Mouse (Mus musculus) midbrain, embryonic 15.5 days (tissue): ENCODE data around the gene Pramel6. TPM values are rescaled to one million over a fixed set of nuclear protein-coding genes. Genes with fewer than 3 reads are reported as not detected.
"Not testable (repeated sequence)": the region's sequence is repeated elsewhere in the genome, so short reads cannot be mapped to it uniquely, and the experiment has no call there.

Experiments used
- ATAC-seq: fragments of 200-750 bp; cut with Nextera tagmentation; replicated peaks from 2 replicates; pipeline ENCODE4 v1.8.0; 2017; ENCODE audit warnings: moderate TSS enrichment
- H3K27ac ChIP-seq: fragments of 300-500 bp; sonication (generic); 2 replicates; pipeline ENCODE4 v1.5.1; 2015; ENCODE audit warnings: mild to moderate bottlenecking, inconsistent platforms
- H3K27me3 ChIP-seq: fragments of 300-500 bp; sonication (generic); replicated peaks from 2 replicates; pipeline ENCODE4 v1.6.1; 2015; ENCODE audit warnings: inconsistent platforms
- H3K36me3 ChIP-seq: fragments of 300-500 bp; sonication (generic); replicated peaks from 2 replicates; pipeline ENCODE4 v1.6.1; 2015; ENCODE audit warnings: inconsistent platforms
- H3K4me1 ChIP-seq: fragments of 300-500 bp; sonication (generic); 2 replicates; pipeline ENCODE4 v1.6.1; 2015; ENCODE audit warnings: inconsistent platforms
- H3K4me2 ChIP-seq: fragments of 300-500 bp; sonication (generic); 2 replicates; pipeline ENCODE4 v1.6.1; 2015; ENCODE audit warnings: inconsistent platforms, mild to moderate bottlenecking, moderate library complexity
- H3K4me3 ChIP-seq: fragments of 300-500 bp; sonication (generic); 2 replicates; pipeline ENCODE4 v1.5.1; 2015; ENCODE audit warnings: mild to moderate bottlenecking, inconsistent platforms
- H3K9ac ChIP-seq: fragments of 300-500 bp; sonication (generic); 2 replicates; pipeline ENCODE4 v1.6.1; 2015; ENCODE audit warnings: mild to moderate bottlenecking, inconsistent platforms
- H3K9me3 ChIP-seq: fragments of 300-500 bp; sonication (generic); 2 replicates; pipeline ENCODE4 v1.6.1; 2016; ENCODE audit warnings: inconsistent platforms
- WGBS: fragments of 180-500 bp; shearing (Covaris S2); methylation state at CpG from one replicate; pipeline ENCODE4 v1.1.7; 2015; ENCODE audit warnings: mixed read lengths; 5-methylcytosine and 5-hydroxymethylcytosine counted together
- polyA plus RNA-seq: library from polyadenylated mRNA; unstranded; fragments of >200 nt; fragmentation: Nextera tagmentation; extraction: Ambion mirVana; gene quantifications from 2 replicates; pipeline ENCODE4 v1.2.1, GENCODE M21; 2015

Pramel6 gene
- polyA plus RNA-seq: not detected in 2 replicates

- no peak within 1 kb of the TSS for H3K4me2 ChIP-seq
- 87% methylated on average over 6 of the region's 6 CpGs for WGBS
- H3K27me3 ChIP-seq: no peaks in the 10 kb centered on the region
- H3K9ac ChIP-seq: no peak within 1 kb of the TSS
- no peaks in the 10 kb centered on the region for H3K4me1 ChIP-seq
- no peaks in the 10 kb centered on the region for H3K9me3 ChIP-seq
- no peak for ATAC-seq
- no peaks in the 10 kb centered on the region for H3K36me3 ChIP-seq
- no peak within 1 kb of the TSS for H3K4me3 ChIP-seq
- no peak within 1 kb of the TSS for H3K27ac ChIP-seq
These were observed at the start of gene Pramel6 for GRCm38 (mm10) chr2:87506265-87506664. Gene Pramel6 (plus strand): TSS chr2:87506565.

GRCm38 (mm10) chr2:87461769-87462168 is 44.6 kb upstream of the Pramel6 start:
- Histone ChIP-seq H3K27me3 (no peaks in the 10 kb centered on the region), H3K36me3 (no peaks in the 10 kb centered on the region), H3K4me2 (no peak overlapping the region), H3K27ac (no peak overlapping the region), H3K4me1 (no peaks in the 10 kb centered on the region), H3K9ac (no peak overlapping the region), H3K9me3 (no peaks in the 10 kb centered on the region), H3K4me3 (no peak overlapping the region)
- 87% methylated on average over 4 of the region's 4 CpGs for WGBS
- no peak for ATAC-seq

- H3K9me3 ChIP-seq: no peaks in the 10 kb centered on the region
- H3K4me3 ChIP-seq: no peak overlapping the region
- no peaks in the 10 kb centered on the region for H3K36me3 ChIP-seq
- no peaks in the 10 kb centered on the region for H3K4me1 ChIP-seq
- no peak overlapping the region for H3K4me2 ChIP-seq
- H3K27me3 ChIP-seq: no peaks in the 10 kb centered on the region
- H3K27ac ChIP-seq: no peak overlapping the region
- ATAC-seq: no peak
- no peak overlapping the region for H3K9ac ChIP-seq
These were observed 26.2 kb upstream of the Pramel6 start for GRCm38 (mm10) chr2:87480207-87480606.

- 85% methylated on average over 4 of the region's 4 CpGs for WGBS
- H3K9me3 ChIP-seq: no peaks in the 10 kb centered on the region
- H3K9ac ChIP-seq: no peak overlapping the region
- H3K4me1 ChIP-seq: no peaks in the 10 kb centered on the region
- no peaks in the 10 kb centered on the region for H3K36me3 ChIP-seq
- no peaks in the 10 kb centered on the region for H3K27me3 ChIP-seq
- no peak for ATAC-seq
- H3K27ac ChIP-seq: no peak overlapping the region
- no peak overlapping the region for H3K4me2 ChIP-seq
- H3K4me3 ChIP-seq: no peak overlapping the region
These were observed 25.2 kb upstream of the Pramel6 start for GRCm38 (mm10) chr2:87481158-87481557.

- no peaks in the 10 kb centered on the region for H3K4me1 ChIP-seq
- no peak for ATAC-seq
- 67% methylated on average over 2 of the region's 2 CpGs for WGBS
- H3K4me2 ChIP-seq: no peak overlapping the region
- no peaks in the 10 kb centered on the region for H3K9me3 ChIP-seq
- no peak overlapping the region for H3K27ac ChIP-seq
- no peak overlapping the region for H3K9ac ChIP-seq
- H3K27me3 ChIP-seq: no peaks in the 10 kb centered on the region
- no peak overlapping the region for H3K4me3 ChIP-seq
- H3K36me3 ChIP-seq: no peaks in the 10 kb centered on the region
These were observed 24.1 kb upstream of the Pramel6 start for GRCm38 (mm10) chr2:87482276-87482675.

- not testable (repeated sequence) for H3K36me3 ChIP-seq, H3K27me3 ChIP-seq, H3K9ac ChIP-seq, H3K4me1 ChIP-seq, H3K27ac ChIP-seq, ATAC-seq, H3K4me3 ChIP-seq, H3K4me2 ChIP-seq, H3K9me3 ChIP-seq
- 81% methylated on average over 4 of the region's 5 CpGs for WGBS
These were observed 9.4 kb upstream of the Pramel6 start, which contains the start of gene Pramel7 for GRCm38 (mm10) chr2:87496993-87497392. Gene Pramel7 (minus strand): TSS chr2:87497093.

GRCm38 (mm10) chr2:87515046-87515445 is 8.7 kb downstream of the Pramel6 start:
- Histone ChIP-seq H3K27ac (no peak overlapping the region), H3K9me3 (no peaks in the 10 kb centered on the region), H3K4me3 (no peak overlapping the region), H3K36me3 (no peaks in the 10 kb centered on the region), H3K27me3 (no peaks in the 10 kb centered on the region), H3K4me1 (no peaks in the 10 kb centered on the region), H3K9ac (no peak overlapping the region), H3K4me2 (no peak overlapping the region)
- no peak for ATAC-seq
- 92% methylated on average over 2 of the region's 2 CpGs for WGBS

GRCm38 (mm10) chr2:87515457-87516060 is 9.2 kb downstream of the Pramel6 start:
- WGBS: 86% methylated on average over 8 of the region's 8 CpGs
- no peaks in the 10 kb centered on the region for H3K9me3 ChIP-seq
- H3K4me1 ChIP-seq: no peaks in the 10 kb centered on the region
- no peak overlapping the region for H3K9ac ChIP-seq
- H3K4me3 ChIP-seq: no peak overlapping the region
- no peak overlapping the region for H3K4me2 ChIP-seq
- H3K27ac ChIP-seq: no peak overlapping the region
- no peak for ATAC-seq
- no peaks in the 10 kb centered on the region for H3K36me3 ChIP-seq
- no peaks in the 10 kb centered on the region for H3K27me3 ChIP-seq

GRCm38 (mm10) chr2:87516581-87516980 is 10.2 kb downstream of the Pramel6 start:
- H3K27me3 ChIP-seq: no peaks in the 10 kb centered on the region
- no peak for ATAC-seq
- WGBS: 92% methylated on average over 3 of the region's 3 CpGs
- H3K4me3 ChIP-seq: no peak overlapping the region
- H3K4me2 ChIP-seq: no peak overlapping the region
- no peaks in the 10 kb centered on the region for H3K9me3 ChIP-seq
- H3K9ac ChIP-seq: no peak overlapping the region
- H3K27ac ChIP-seq: no peak overlapping the region
- H3K4me1 ChIP-seq: no peaks in the 10 kb centered on the region
- no peaks in the 10 kb centered on the region for H3K36me3 ChIP-seq

- Histone ChIP-seq H3K36me3 (no peaks in the 10 kb centered on the region), H3K27ac (no peak overlapping the region), H3K4me3 (no peak overlapping the region), H3K4me2 (no peak overlapping the region), H3K4me1 (no peaks in the 10 kb centered on the region), H3K27me3 (no peaks in the 10 kb centered on the region), H3K9ac (no peak overlapping the region), H3K9me3 (no peaks in the 10 kb centered on the region)
- ATAC-seq: no peak
- WGBS: 86% methylated on average over 4 of the region's 4 CpGs
These were observed 14.3 kb downstream of the Pramel6 start for GRCm38 (mm10) chr2:87520651-87521050.

GRCm38 (mm10) chr2:87525899-87526616 is 19.7 kb downstream of the Pramel6 start:
- WGBS: 19% methylated on average over 39 of the region's 39 CpGs
- not testable (repeated sequence) for H3K36me3 ChIP-seq, H3K27me3 ChIP-seq, H3K9ac ChIP-seq, H3K27ac ChIP-seq, H3K4me1 ChIP-seq, H3K9me3 ChIP-seq
- Histone ChIP-seq H3K4me3 (peak overlapping the region; percentile 36), H3K4me2 (peak overlapping the region; percentile 53)
- ATAC-seq: peak; percentile 86

- no peak within 1 kb of the TSS for H3K4me3 ChIP-seq
- no peak within 1 kb of the TSS for H3K9ac ChIP-seq
These were observed 25.1 kb downstream of the Pramel6 start, which contains the start of gene Olfr153 for GRCm38 (mm10) chr2:87531496-87531895. Gene Olfr153 (plus strand): TSS chr2:87531796.

GRCm38 (mm10) chr2:87534826-87535225 is 28.5 kb downstream of the Pramel6 start:
- WGBS: 63% methylated on average over 2 of the region's 2 CpGs
- Histone ChIP-seq H3K36me3 (no peaks in the 10 kb centered on the region), H3K4me1 (no peaks in the 10 kb centered on the region), H3K9me3 (no peaks in the 10 kb centered on the region), H3K4me2 (no peak overlapping the region), H3K27me3 (no peaks in the 10 kb centered on the region), H3K9ac (no peak overlapping the region), H3K27ac (no peak overlapping the region), H3K4me3 (no peak overlapping the region)
- no peak for ATAC-seq

More at GRCm38 (mm10) chr2:87531496-87531895, 25.1 kb downstream of the Pramel6 start, which contains the start of gene Olfr153:
- H3K27me3 ChIP-seq: no peaks in the 10 kb centered on the region
- no peaks in the 10 kb centered on the region for H3K36me3 ChIP-seq
- H3K9me3 ChIP-seq: no peaks in the 10 kb centered on the region
- H3K4me1 ChIP-seq: no peaks in the 10 kb centered on the region
- no peak for ATAC-seq
- H3K27ac ChIP-seq: no peak within 1 kb of the TSS
- no peak within 1 kb of the TSS for H3K4me2 ChIP-seq
